Mouse (Mus musculus) CH12.LX (cell line): Measurements from ENCODE around the gene Prr14. TPM values are rescaled to one million over a fixed set of nuclear protein-coding genes. Genes with fewer than 3 reads are reported as not detected.

Experiments used
- DNase-seq: peaks from one replicate; pipeline ENCODE4 v3.0.0-alpha.2; 2013; ENCODE audit errors: extremely low read depth
- H3K27ac ChIP-seq: 2 replicates; pipeline ENCODE4 v1.5.1; 2012; ENCODE audit warnings: low read depth, mild to moderate bottlenecking, control low read depth, moderate library complexity; ENCODE audit not compliant: insufficient read depth
- H3K27me3 ChIP-seq: replicated peaks from 2 replicates; pipeline ENCODE3; 2012; ENCODE audit warnings: inconsistent platforms
- H3K36me3 ChIP-seq, 2 experiments: replicated peaks in 1 of 2; 2 replicates each; pipeline versions ENCODE3 to v1.6.1; 2012; ENCODE audit warnings: inconsistent platforms in 1 of 2, low read length in 1 of 2, mild to moderate bottlenecking in 1 of 2, mixed read lengths in 1 of 2, moderate library complexity in 1 of 2; ENCODE audit not compliant: control insufficient read depth in 1 of 2, insufficient read depth in 1 of 2
- H3K4me1 ChIP-seq, 2 experiments: 2 replicates each; pipeline ENCODE4 v1.6.1; 2012; ENCODE audit warnings: inconsistent platforms in 1 of 2, moderate library complexity in 1 of 2; ENCODE audit not compliant: insufficient read depth in 2 of 2, control insufficient read depth in 1 of 2
- H3K4me2 ChIP-seq: 2 replicates; pipeline ENCODE4 v1.6.1; 2012; ENCODE audit warnings: low read depth, mild to moderate bottlenecking, control low read depth; ENCODE audit not compliant: poor library complexity, insufficient read depth, severe bottlenecking
- H3K4me3 ChIP-seq, 3 experiments: fragments of 150-350 bp in 1 of 3; sonication (generic) in 1 of 3; replicated peaks in 1 of 3; 2 replicates each; pipeline versions ENCODE3 to v1.5.1; 2011 to 2012; ENCODE audit warnings: low read depth in 2 of 3, low read length in 2 of 3, mild to moderate bottlenecking in 2 of 3, moderate library complexity in 2 of 3, control low read depth in 1 of 3, improper control_type of control experiment in 1 of 3, inconsistent platforms in 1 of 3, mixed read lengths in 1 of 3; ENCODE audit not compliant: poor library complexity in 1 of 3
- H3K79me2 ChIP-seq: replicated peaks from 2 replicates; pipeline ENCODE4 v1.6.1; 2012; ENCODE audit warnings: mild to moderate bottlenecking, moderate library complexity; ENCODE audit not compliant: control insufficient read depth, poor library complexity, insufficient read depth, severe bottlenecking; ENCODE audit errors: extremely low read depth
- H3K9ac ChIP-seq: 2 replicates; pipeline ENCODE4 v1.6.1; 2012; ENCODE audit warnings: low read depth, mild to moderate bottlenecking, control low read depth, moderate library complexity; ENCODE audit not compliant: insufficient read depth
- H3K9me3 ChIP-seq: replicated peaks from 2 replicates; pipeline ENCODE3; 2012; ENCODE audit warnings: low read length, inconsistent platforms, mixed read lengths
- BHLHE40 ChIP-seq: IDR thresholded peaks from 2 replicates; pipeline ENCODE4 v1.6.1; 2011; ENCODE audit warnings: mild to moderate bottlenecking, low read depth, low read length, improper control_type of control experiment
- CHD1 ChIP-seq: IDR thresholded peaks from 2 replicates; pipeline ENCODE4 v1.6.1; 2012; ENCODE audit warnings: low read depth, low read length, improper control_type of control experiment, inconsistent platforms
- CHD2 ChIP-seq: IDR thresholded peaks from 2 replicates; pipeline ENCODE4 v1.6.1; 2011; ENCODE audit warnings: low read length, improper control_type of control experiment
- E2F4 ChIP-seq: IDR thresholded peaks from 2 replicates; pipeline ENCODE4 v1.6.1; 2011; ENCODE audit warnings: low read depth, low read length, improper control_type of control experiment; ENCODE audit not compliant: insufficient replicate concordance
- ELF1 ChIP-seq: IDR thresholded peaks from 2 replicates; pipeline ENCODE4 v1.6.1; 2014; ENCODE audit warnings: low read depth, mild to moderate bottlenecking, inconsistent platforms, low read length, improper control_type of control experiment
- EP300 ChIP-seq: IDR thresholded peaks from 2 replicates; pipeline ENCODE4 v1.6.1; 2011; ENCODE audit warnings: low read length, improper control_type of control experiment
- ETS1 ChIP-seq: conservative IDR thresholded peaks from 2 replicates; pipeline ENCODE4 v1.6.1; 2012; ENCODE audit warnings: low read depth, mild to moderate bottlenecking, inconsistent platforms, low read length, improper control_type of control experiment, moderate library complexity
- HCFC1 ChIP-seq: IDR thresholded peaks from 2 replicates; pipeline ENCODE4 v1.6.1; 2012; ENCODE audit warnings: low read depth, mild to moderate bottlenecking, inconsistent platforms, low read length, improper control_type of control experiment
- KAT2A ChIP-seq: IDR thresholded peaks from 2 replicates; pipeline ENCODE4 v1.6.1; 2012; ENCODE audit warnings: low read length, improper control_type of control experiment, inconsistent platforms; ENCODE audit not compliant: insufficient replicate concordance
- MAZ ChIP-seq: IDR thresholded peaks from 2 replicates; pipeline ENCODE4 v1.6.1; 2012; ENCODE audit warnings: low read depth, mild to moderate bottlenecking, inconsistent platforms, low read length, improper control_type of control experiment, moderate library complexity
- MEF2A ChIP-seq: IDR thresholded peaks from 2 replicates; pipeline ENCODE4 v1.6.1; 2014; ENCODE audit warnings: low read depth, mild to moderate bottlenecking, inconsistent platforms, low read length, improper control_type of control experiment, borderline replicate concordance
- NELFE ChIP-seq: IDR thresholded peaks from 2 replicates; pipeline ENCODE4 v1.6.1; 2011; ENCODE audit warnings: low read depth, low read length, improper control_type of control experiment
- NRF1 ChIP-seq: IDR thresholded peaks from 2 replicates; pipeline ENCODE4 v1.6.1; 2014; ENCODE audit warnings: low read depth, mild to moderate bottlenecking, inconsistent platforms, low read length, improper control_type of control experiment, moderate library complexity
- POLR2A ChIP-seq: IDR thresholded peaks from 2 replicates; pipeline ENCODE4 v1.6.1; 2011; ENCODE audit warnings: low read depth, mild to moderate bottlenecking, improper control_type of control experiment, low read length
- RCOR1 ChIP-seq: conservative IDR thresholded peaks from 2 replicates; pipeline ENCODE4 v1.6.1; 2012; ENCODE audit warnings: low read depth, mild to moderate bottlenecking, inconsistent platforms, low read length, improper control_type of control experiment
- SIN3A ChIP-seq: IDR thresholded peaks from 2 replicates; pipeline ENCODE4 v1.6.1; 2012; ENCODE audit warnings: low read length, improper control_type of control experiment, inconsistent platforms
- SMC3 ChIP-seq: IDR thresholded peaks from 2 replicates; pipeline ENCODE4 v1.6.1; 2011; ENCODE audit warnings: low read depth, low read length, improper control_type of control experiment
- TBP ChIP-seq: conservative IDR thresholded peaks from 2 replicates; pipeline ENCODE4 v1.6.1; 2011; ENCODE audit warnings: low read depth, low read length, improper control_type of control experiment
- TCF12 ChIP-seq: IDR thresholded peaks from 2 replicates; pipeline ENCODE4 v1.6.1; 2014; ENCODE audit warnings: low read depth, mild to moderate bottlenecking, inconsistent platforms, low read length, improper control_type of control experiment
- UBTF ChIP-seq: IDR thresholded peaks from 2 replicates; pipeline ENCODE4 v1.6.1; 2012; ENCODE audit warnings: low read depth, mild to moderate bottlenecking, inconsistent platforms, low read length, improper control_type of control experiment, moderate library complexity
- USF1 ChIP-seq: IDR thresholded peaks from 2 replicates; pipeline ENCODE4 v1.6.1; 2014; ENCODE audit warnings: low read depth, mild to moderate bottlenecking, inconsistent platforms, low read length, improper control_type of control experiment
- USF2 ChIP-seq: conservative IDR thresholded peaks from 2 replicates; pipeline ENCODE4 v1.6.1; 2011; ENCODE audit warnings: low read depth, low read length, improper control_type of control experiment
- ZC3H11A ChIP-seq: IDR thresholded peaks from 2 replicates; pipeline ENCODE4 v1.6.1; 2012; ENCODE audit warnings: low read depth, mild to moderate bottlenecking, inconsistent platforms, low read length, improper control_type of control experiment
- ZMIZ1 ChIP-seq: IDR thresholded peaks from 2 replicates; pipeline ENCODE4 v1.6.1; 2012; ENCODE audit warnings: low read depth, mild to moderate bottlenecking, inconsistent platforms, low read length, improper control_type of control experiment
- dilution Hi-C: fragments of 300-500 bp; cut with MboI; formaldehyde crosslinking; loops from 2 replicates; pipeline ENCODE4 v1.14.3; 2020; ENCODE audit warnings: low sequenced_read_pairs; ENCODE audit not compliant: extremely low pct_unique_long_range_greater_than_20kb, extremely low pct_ligation_motif_present
- in situ Hi-C: fragments of 300-500 bp; cut with MboI; formaldehyde crosslinking; loops from 3 replicates; pipeline ENCODE4 v1.14.3; 2019; ENCODE audit warnings: low sequenced_read_pairs, low pct_ligation_motif_present, low pct_unique_long_range_greater_than_20kb, mixed read lengths
- polyA plus RNA-seq: library from polyadenylated mRNA; unstranded; fragments of >175 nt; gene quantifications from 2 replicates; pipeline ENCODE4 v1.2.1, GENCODE M21; 2012; ENCODE audit warnings: low read depth; ENCODE audit not compliant: insufficient read length
- total RNA-seq, 2 experiments: library from RNA; depleted of rRNA; stranded (reverse); fragments of 300-350 nt in 1 of 2; fragments of >200 nt in 1 of 2; gene quantifications; 2 replicates each; pipeline ENCODE4 v1.2.3; 2012 to 2014

Prr14 gene
- total and polyA plus RNA-seq, 3 experiments = 7.6 to 31.3 (median 10.4) TPM

DNA sequence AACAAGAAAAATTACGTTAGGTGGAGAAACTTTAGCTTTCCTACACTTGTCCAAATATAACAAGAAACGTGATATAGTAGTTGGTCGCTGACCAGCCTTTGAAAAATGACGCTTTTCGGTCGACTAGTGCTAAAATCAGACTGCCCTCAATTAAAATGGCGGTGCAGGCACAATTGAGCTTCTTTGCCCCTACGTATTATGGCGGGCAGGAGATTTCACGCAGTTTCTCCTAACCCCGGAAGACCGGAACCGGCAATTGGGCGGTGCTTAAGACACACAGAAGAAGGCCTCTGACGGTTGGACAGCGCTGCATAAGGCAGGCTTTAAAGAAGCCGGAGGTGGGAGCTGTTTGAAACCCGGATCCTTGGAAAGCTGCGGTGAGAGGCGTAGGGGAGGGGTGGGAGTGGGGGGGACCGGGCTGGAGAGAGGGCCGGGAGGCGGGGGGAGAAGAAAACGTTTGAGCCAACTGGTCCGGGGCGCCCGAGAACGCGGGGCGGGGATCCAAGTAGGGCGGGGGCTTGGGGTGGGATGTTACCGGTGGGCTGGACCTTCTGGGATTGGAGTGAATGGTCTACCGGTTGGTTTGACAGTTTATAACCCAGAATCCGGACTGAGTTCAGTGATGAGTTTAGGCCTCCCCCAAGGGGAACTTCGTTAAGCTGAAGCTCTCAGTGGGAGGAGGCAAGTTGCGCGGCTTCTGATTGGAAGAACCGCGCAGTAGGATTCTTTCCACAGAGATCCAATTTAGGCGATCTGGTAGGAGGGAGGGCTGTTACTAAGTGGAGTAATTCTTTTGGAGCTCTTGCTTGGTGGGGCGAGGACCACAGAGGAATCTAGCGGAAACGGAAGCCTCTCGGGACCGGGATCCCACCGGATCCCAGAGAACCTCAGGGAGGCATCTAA, 11.6 kb downstream of the Prr14 start:
- peaks cover 16% of the 10 kb centered on the region for H3K9me3 ChIP-seq
- TF ChIP-seq NRF1 (peak; percentile 84), MEF2A (peak; percentile 57; the same call in 1 of the 2 replicates), UBTF (0 out of 2 replicates have a peak, but pooled peaks have one; percentile 6), RCOR1 (peak; percentile 91), ZC3H11A (no peak), SIN3A (peak; percentile 81), USF1 (no peak), MAZ (peak; percentile 72), CHD2 (peak; percentile 70), EP300 (peak; percentile 7; the same call in 1 of the 2 replicates), NELFE (peak; percentile 70; the same call in 1 of the 2 replicates), E2F4 (no peak), ELF1 (peak; percentile 95), TBP (peak; percentile 76), TCF12 (peak; percentile 88), ETS1 (peak; percentile 3; the same call in 1 of the 2 replicates), CHD1 (0 out of 2 replicates have a peak, but pooled peaks have one; percentile 18), POLR2A (peak; percentile 73), KAT2A (peak; percentile 76; the same call in 1 of the 2 replicates), BHLHE40 (0 out of 2 replicates have a peak, but pooled peaks have one; percentile 10), HCFC1 (peak; percentile 90), ZMIZ1 (peak; percentile 69), USF2 (no peak), SMC3 (no peak; the same call in 1 of the 2 replicates)
- peaks cover 5% of the 10 kb centered on the region; the same call in 1 of the 2 replicates for H3K79me2 ChIP-seq
- H3K36me3 ChIP-seq = peaks cover 35 to 55% of the 10 kb centered on the region in 2 experiments
- dilution Hi-C loops = no loop called here
- H3K4me3 ChIP-seq = peak overlapping the region; percentile 64 to 82 (median 77)
- H3K4me1 ChIP-seq = peaks cover 3 to 20% of the 10 kb centered on the region in 2 experiments; a peak in 2 of 4 replicates
- peak overlapping the region; percentile 94 for H3K9ac ChIP-seq
- H3K27ac ChIP-seq = peak overlapping the region; percentile 68
- peak; percentile 98 for DNase-seq
- in situ Hi-C loops = no loop called here
- peak overlapping the region; percentile 85; the same call in 1 of the 2 replicates for H3K4me2 ChIP-seq
- no peaks in the 10 kb centered on the region for H3K27me3 ChIP-seq
